Mouse (Mus musculus) urinary bladder, adult 18-20 months (tissue): ENCODE data around the gene Cspg4.
A peak's percentile ranks its signal among the peaks of the same experiment; 100 is the strongest.
"Not testable (repeated sequence)": the region's sequence is repeated elsewhere in the genome, so short reads cannot be mapped to it uniquely, and the experiment has no call there.

ENCODE experiments used
- DNase-seq, 2 experiments: peaks; one replicate each; pipeline ENCODE4 v3.0.0; 2022; ENCODE audit warnings: low spot score in 2 of 2, mixed read lengths in 2 of 2

Gene Cspg4

GRCm38 (mm10) chr9:56891517-56892011 lies 26.7 kb downstream of the Cspg4 start:
- peak; percentile 45 to 53 for DNase-seq

DNA sequence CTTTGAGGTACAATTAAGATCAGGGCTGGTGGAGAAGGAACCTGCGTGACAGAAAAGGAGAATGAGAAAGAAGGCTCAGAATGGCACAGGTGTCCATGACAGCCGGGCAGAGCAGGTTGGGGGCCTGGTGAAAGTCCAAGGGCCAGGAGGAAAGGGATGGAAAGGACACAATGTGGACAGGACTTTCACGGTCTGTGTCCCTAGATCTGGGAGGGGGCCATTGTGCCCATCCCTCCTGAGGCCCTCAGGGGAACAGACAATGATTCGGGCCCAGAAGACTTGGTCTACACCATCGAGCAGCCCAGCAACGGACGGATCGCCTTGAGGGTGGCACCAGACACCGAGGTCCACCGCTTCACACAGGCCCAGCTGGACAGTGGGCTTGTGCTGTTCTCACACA lies 27.3 kb downstream of the Cspg4 start:
- no peak for DNase-seq

DNA sequence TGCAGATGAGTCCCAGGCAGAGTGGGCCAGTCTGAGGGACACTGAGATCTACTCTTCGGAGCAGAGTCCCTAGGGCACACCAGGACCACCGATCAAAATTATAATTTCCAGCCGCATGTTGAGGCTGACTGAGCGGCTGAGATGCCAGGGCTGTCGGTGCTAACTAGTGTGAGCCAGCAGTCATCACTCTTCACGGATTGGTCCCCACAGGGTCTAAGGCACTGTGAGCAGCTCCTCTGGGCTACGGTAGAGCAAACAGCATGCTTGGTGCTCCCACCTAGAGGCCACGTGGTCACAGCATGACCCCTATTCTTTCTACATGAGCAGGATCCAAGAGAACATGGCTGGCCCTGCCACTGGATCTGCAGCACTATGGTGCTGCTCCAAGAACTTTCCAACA lies 28.5 kb downstream of the Cspg4 start:
- no peak for DNase-seq

GRCm38 (mm10) chr9:56894006-56894405 lies 29.2 kb downstream of the Cspg4 start:
- no peak for DNase-seq

- DNase-seq: no peak
Observed at GRCm38 (mm10) chr9:56896779-56897178, 31.9 kb downstream of the Cspg4 start.

DNA sequence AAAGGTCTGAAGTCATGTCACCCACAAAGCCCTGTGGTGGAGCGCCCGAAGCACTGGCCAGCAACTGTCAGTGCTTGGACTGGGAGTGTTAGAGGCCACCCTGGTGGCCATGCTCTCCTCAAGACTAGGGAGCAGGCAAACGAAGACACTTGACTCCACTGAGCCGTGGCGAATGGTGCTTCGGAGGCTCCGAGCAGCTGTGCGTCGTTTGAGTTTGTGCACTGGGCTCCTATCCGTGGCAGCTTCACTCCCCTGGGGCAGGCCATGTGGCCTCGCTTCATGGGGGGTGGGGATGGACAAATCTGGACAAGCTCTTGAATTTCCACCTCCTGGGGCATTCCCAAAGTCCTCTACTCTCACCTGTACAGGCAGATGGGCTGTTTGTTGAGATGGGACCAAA lies 34.6 kb downstream of the Cspg4 start:
- DNase-seq: no peak

GRCm38 (mm10) chr9:56900060-56900459 lies 35.2 kb downstream of the Cspg4 start:
- no peak for DNase-seq

DNA sequence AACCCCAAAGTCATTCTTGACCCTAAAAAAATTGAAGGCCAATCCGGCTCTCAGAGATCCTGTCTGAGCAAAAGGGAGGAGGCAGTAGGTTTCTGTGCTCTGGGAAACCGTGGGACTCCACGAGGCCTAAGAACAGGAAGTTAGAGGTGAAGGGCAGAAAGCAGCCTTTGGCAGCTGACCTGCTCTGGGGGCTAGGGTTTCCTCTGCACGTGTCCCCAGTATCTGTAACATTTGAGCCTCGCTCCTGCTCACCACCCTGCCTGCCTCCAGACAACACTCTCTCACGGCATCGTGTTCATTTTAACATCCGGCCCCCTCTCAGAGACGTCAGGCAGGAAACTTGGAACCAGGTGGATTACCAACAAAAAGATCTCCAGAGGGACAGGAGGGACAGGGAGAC lies 35.7 kb downstream of the Cspg4 start:
- no peak for DNase-seq

DNA sequence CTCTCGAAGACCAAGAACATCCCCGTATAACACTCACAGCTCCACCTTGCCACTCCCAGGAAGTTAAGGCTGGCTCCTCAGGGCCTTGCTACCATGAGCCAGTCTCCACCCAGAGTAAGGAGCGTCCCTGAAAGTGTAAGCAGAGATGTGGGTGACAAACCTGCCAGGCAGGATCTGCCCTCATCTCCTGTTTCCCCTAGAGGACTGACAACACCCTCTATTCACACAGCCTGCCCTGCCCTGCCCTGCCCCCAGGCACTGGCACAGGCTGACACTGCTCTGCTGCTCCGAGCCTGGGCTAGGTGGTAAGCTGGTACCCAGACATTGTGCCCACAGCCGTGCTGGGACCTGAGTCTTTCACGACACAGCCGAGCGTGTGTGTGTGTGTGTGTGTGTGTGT lies 36.4 kb downstream of the Cspg4 start:
- DNase-seq: peak; percentile 66 to 82

DNA sequence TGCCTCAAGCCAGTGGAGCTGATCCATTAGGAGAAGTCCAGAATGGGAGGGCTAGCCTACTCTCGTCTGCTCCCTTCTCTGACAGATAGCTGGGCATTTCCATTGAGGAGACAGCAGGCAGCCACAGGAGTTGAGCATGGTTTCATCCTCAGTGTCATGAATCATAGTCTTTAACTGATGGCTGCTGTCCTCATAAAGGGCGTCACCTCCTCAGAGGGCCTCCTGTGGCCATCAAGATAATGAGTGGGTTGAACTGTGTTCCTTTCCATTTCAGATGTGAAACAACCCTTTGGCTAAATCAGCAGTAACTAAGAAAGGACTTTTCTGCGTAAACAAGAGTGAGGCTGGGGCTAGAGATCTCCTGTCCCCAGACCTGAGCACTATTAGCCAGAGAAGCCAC lies 38.8 kb downstream of the Cspg4 start:
- no peak for DNase-seq

GRCm38 (mm10) chr9:56907549-56907948 lies 42.7 kb downstream of the Cspg4 start:
- peak in 1 of 2 experiments; percentile 69 for DNase-seq

DNA sequence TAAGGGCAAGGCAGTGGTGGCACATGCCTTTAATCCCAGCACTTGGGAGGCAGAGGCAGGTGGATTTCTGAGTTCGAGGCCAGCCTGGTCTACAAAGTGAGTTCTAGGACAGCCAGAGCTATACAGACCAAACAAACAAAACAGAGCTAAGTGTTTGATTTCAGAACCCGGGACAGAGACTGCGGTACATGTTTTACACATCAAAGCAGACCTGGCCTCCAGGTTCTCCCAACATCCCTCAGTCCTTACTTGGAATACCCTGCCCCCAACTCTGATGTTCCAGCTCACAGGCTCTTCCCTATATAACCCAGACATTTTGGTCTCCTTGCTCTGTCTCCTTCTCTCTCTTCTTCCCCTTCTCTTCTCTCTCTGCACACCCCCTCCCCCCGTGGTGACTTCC lies 45.2 kb downstream of the Cspg4 start:
- not testable (repeated sequence) for DNase-seq

- no peak for DNase-seq
Observed at GRCm38 (mm10) chr9:56911017-56911416, 46.2 kb downstream of the Cspg4 start.

DNA sequence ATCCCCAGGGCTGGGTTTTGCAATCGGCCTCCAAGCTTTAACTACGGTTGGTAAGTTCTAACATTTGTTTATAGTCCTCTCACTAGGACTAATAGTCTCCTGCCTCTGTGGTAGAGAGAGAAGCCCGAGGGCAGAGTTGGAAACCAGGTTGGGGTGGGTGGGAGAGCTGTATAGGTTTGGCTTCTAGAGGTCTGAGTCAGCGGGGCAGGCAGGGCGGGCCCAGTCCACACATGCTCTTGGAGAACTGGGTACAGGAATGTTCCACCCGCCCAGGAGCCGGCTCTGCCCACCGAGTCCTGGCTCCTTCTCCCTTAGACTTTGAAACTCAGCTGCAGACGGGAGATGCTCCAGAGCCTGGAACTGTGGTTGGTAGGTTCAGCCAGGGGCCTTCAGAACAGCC lies 49.2 kb downstream of the Cspg4 start:
- peak in 1 of 2 experiments; percentile 62 for DNase-seq

DNA sequence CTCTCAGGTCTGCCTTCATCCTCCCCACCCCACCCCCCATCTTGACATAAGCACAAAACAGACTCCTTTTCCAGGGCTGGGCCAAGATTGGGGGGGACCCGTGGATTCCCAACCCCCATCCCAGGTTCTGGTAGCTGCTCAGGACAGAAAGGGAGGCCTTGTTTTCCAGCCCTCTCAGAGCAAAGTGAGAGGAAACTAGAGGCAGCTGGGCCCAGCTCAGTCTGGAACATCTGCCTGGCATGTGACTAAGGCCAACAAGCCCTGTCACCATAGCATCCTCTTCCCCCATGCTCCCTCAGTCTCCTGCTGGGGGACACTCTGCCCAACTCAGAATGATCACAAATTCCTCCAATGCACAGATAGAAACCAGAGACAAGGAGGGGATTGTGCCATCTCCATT lies 50.3 kb downstream of the Cspg4 start:
- DNase-seq: no peak

DNA sequence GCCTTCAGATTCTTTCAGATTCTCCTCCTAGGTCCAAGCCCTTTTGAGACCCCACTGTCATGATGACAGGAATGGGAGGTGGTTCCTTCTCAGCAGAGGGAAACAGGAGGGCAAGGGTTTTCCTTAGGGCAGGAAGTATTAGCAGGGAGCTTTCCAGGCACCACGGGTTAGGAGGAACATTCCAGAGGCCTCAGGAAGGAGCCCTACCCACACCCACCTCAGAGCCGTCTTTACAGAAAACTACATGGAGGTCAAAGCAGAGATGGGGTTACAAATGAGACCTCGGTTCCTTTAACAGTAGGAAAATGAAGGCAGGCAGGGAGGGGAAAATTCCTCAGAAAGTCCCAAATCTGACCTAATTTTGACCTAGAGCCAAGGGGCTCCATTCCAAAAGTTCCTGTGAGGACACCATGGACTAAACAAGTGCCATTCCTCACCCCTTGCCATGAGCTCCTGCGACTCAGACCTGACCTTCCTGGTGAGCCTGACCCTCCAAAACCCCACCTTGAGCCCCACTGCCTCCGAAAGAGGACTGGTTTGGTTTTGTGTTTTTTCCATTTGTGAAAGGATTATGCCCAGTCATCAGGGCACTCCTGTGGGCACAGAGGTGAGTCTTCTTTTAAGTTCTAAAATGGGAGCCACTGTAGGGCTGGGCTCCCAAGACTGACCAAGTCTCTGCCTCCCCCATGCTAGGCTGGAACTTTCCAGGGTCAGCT lies 51.0 kb downstream of the Cspg4 start:
- no peak for DNase-seq

DNA sequence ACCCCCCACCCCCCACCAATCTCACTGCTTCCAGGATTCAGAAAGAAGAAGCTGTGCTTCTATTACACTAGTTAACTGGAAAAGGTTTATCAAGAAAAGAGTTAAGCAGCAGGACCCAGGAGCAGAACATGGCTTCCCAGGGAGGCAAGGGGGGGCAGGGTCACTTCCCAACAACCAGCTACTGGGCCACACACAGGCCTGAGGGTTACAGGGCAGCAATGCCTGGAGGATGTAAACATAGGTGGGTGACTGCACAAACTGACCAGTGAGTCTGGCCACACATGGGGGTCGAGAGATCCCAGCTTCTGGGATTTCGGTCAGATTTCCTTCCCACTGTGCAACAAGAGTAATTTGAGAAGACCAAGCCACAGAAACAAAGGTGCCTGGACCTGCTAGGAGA lies 52.3 kb downstream of the Cspg4 start:
- DNase-seq: no peak

- no peak for DNase-seq
Observed at GRCm38 (mm10) chr9:56918466-56918865, 53.6 kb downstream of the Cspg4 start.

DNA sequence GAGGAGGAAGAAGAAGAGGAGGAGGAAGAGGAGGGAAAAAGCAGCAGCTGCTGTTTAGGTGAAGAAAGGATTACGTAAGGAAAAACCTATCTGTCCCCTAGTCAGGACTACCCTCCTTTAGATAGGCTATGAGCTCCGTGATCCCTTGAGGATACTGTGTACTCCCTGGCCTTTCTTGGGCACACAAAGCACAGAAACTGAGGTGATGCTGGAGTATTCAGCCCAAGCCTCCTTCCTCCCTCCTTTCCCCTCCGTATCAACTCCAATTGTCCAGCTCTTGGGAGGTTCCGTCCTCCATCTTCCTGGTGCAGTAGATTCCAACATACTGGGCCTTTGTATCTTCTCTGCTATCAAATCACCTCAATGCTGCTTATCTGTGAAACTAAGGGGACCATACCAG lies 57.9 kb downstream of the Cspg4 start:
- DNase-seq: no peak

DNA sequence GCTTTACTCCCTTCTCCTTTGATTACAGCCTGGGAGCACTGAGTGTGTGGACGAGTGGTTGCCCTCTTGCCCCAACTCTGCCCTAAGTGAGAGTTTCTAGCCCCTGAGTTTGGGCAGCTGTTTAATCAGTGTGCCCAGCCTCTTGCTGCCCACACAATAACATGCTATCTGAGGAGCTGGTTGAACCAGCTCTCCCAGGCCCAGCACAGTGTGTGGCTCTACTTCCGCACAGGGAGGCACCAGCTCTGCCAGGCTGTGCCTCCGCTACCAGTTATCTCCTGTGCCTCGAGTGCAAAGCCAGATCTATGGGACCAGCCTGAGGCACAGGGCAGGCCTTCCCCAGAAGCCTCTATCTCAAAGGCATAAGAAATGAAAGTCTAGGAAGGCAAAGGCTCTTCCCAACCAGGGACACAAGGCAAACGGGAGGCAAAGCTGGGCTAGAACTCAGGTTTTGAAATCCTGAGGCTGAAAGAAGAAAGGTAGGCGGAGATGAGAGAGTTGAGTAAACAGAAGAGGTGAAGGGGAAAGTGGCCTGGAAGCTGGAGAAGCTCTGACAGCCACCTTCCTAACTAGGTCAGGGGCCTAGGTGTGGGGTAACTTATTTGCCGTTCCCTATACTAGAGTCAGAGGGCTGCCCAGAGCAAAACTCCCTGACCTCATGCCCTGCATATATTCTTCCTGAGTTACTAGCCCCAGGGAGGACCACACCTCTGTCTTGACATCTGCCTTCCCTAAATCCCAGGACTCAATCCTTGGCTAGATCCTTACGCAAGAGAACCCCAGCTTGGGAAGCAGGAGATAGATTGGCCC lies 59.2 kb downstream of the Cspg4 start:
- peak in 1 of 2 experiments; percentile 50 for DNase-seq

DNA sequence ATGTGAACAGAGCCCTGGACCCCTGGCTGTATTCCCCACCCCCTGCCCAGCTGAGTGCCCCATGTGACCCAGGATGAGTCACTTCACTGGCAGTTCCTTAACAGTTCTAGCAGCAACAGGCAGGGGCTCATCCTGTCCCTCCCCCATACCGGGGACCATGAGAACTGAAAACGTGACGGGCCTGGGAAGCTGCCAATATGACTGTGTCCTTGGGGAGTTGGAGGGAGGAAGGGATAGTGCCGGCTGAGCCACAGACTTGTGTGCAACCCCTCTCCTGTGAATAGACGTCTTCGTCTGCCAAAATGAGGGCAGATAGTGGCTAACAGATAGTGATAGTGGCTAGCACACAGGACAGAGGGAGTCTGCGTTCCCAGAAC lies 59.8 kb downstream of the Cspg4 start:
- peak; percentile 75 to 81 for DNase-seq

- DNase-seq: no peak
Observed at GRCm38 (mm10) chr9:56925291-56926024, 60.6 kb downstream of the Cspg4 start.

DNA sequence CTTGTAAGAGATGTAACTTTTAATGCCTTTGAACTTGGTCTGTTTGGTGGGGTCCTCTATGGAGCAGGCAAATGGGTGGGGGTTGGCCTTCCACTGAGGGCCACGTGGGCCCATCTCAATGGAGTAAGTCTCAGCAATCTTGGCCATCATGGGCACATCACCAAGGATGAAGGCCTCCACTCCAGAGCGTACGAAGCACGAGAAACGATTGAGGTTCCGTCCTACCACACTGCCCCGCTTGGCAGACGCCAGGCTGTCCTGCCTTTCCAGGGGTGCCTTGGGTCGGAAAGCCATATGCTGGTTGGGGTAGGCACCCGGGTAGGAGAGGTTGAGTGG lies 61.2 kb downstream of the Cspg4 start:
- no peak for DNase-seq
